9 mouse cellular contexts compared by ENCODE assay signal in the genomic region with DNA sequence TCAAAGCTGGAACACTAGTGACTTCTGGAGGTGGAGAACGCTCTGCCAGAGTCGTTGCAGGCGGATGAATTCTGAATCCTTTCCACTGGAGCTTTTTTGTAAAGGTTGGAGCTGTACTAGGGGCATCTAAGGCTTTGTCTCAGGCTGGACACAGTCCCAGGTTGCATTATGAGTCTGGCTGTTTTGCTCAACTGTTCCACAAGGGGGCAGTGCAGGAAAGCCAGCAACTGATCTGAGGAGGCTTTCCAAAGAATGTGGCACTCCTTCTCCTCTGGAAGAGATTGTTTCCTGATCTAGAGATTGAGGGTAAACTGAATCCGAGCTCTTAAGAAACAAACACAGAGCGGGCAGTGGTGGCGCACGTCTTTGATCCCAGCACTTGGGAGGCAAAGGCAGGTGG.
DNase-seq lines count a peak whose midpoint lies in the region; ATAC-seq and TF ChIP-seq lines count a peak whose summit lies in the region.
"Had no signal": no experiment of that assay in that cellular context is flagged by ENCODE, and none has a peak within 500 bp of the region (broad histone marks: within the 10 kb centered on the region; RNA-seq: fewer than 3 reads in every experiment).

No protein-coding gene starts in this region.

- WGBS in forebrain, embryonic 13.5 days = 7% methylated on average over 7 of the region's 7 CpGs
- WGBS in lung, embryonic 16.5 days = 3% methylated on average over 7 of the region's 7 CpGs

- peak; percentile 76 for ATAC-seq in forebrain, embryonic 13.5 days
- peak; percentile 46 to 60; a peak in 1 of 4 replicates for ATAC-seq in hematopoietic stem cell, adult 5-6 weeks (replicated peaks in 1 of 2; ENCODE audit: insufficient read depth in 1 of 2, low FRiP score in 2 of 2, low TSS enrichment in 1 of 2, low read depth in 1 of 2, poor library complexity in 2 of 2, severe bottlenecking in 2 of 2)
- peak; percentile 85 for ATAC-seq in lung, embryonic 16.5 days (ENCODE audit: low read depth)

- no peaks in the 10 kb centered on the region for H3K27me3 ChIP-seq in MEL (ENCODE audit: control insufficient read depth in 1 of 2, insufficient read depth in 2 of 2, low read length in 2 of 2)
- H3K27me3 ChIP-seq in forebrain, embryonic 13.5 days = no peaks in the 10 kb centered on the region
- no peaks in the 10 kb centered on the region for H3K27me3 ChIP-seq in lung, embryonic 16.5 days (ENCODE audit: control insufficient read depth, insufficient read depth, low read depth, low read length)
- H3K27me3 ChIP-seq: heart, embryonic 13.5 days had no signal

- H3K4me1 ChIP-seq in MEL (ENCODE audit: control insufficient read depth in 1 of 2, insufficient read depth in 2 of 2, low read length in 2 of 2) = no peaks in the 10 kb centered on the region
- H3K4me1 ChIP-seq in forebrain, embryonic 13.5 days = 0 out of 2 replicates have a peak, but pooled peaks cover 7% of the 10 kb centered on the region
- no peaks in the 10 kb centered on the region for H3K4me1 ChIP-seq in lung, embryonic 16.5 days (replicated peaks; ENCODE audit: control insufficient read depth, insufficient read depth, low read length)

- H3K36me3 ChIP-seq in MEL (ENCODE audit: control insufficient read depth in 1 of 2, insufficient read depth in 2 of 2, low read length in 2 of 2) = no peaks in the 10 kb centered on the region
- no peaks in the 10 kb centered on the region for H3K36me3 ChIP-seq in forebrain, embryonic 13.5 days (ENCODE audit: poor library complexity, severe bottlenecking)
- no peaks in the 10 kb centered on the region for H3K36me3 ChIP-seq in lung, embryonic 16.5 days (ENCODE audit: control insufficient read depth, insufficient read depth, low read length)
- H3K36me3 ChIP-seq: heart, embryonic 13.5 days had no signal

- H3K4me2 ChIP-seq in forebrain, embryonic 13.5 days = no peak overlapping the region
- no peak overlapping the region for H3K4me2 ChIP-seq in lung, embryonic 16.5 days (ENCODE audit: low read depth, low read length)
- H3K4me2 ChIP-seq: heart, embryonic 13.5 days had no signal

- peak; percentile 39 for DNase-seq in MEL (ENCODE audit: low read depth, low spot score)
- peak; percentile 6 for DNase-seq in c-Kit-positive CD71-positive TER-119-negative erythroid progenitor cells, embryonic 14.5 days (ENCODE audit: low read depth)
- DNase-seq in layer of hippocampus, adult 18-20 months (ENCODE audit: low spot score in 2 of 2) = peak; percentile 71 to 91
- peak; percentile 64 for DNase-seq in ovary, postnatal 36 days (ENCODE audit: low spot score)
- DNase-seq in urinary bladder, postnatal 25 days (ENCODE audit: low spot score) = peak; percentile 69

- no peaks in the 10 kb centered on the region for H3K9me3 ChIP-seq in MEL (replicated peaks; ENCODE audit: insufficient read depth, low read length)
- no peaks in the 10 kb centered on the region for H3K9me3 ChIP-seq in forebrain, embryonic 13.5 days (replicated peaks)
- H3K9me3 ChIP-seq in lung, embryonic 16.5 days (ENCODE audit: control insufficient read depth, low read length) = no peaks in the 10 kb centered on the region
- H3K9me3 ChIP-seq: heart, embryonic 13.5 days had no signal

- TF ChIP-seq CTCF in MEL (IDR thresholded peaks at IDR 0.05 in 2 of 3, conservative IDR thresholded peaks at IDR 0.05 in 1 of 3; ENCODE audit: control insufficient read depth in 1 of 3, insufficient read depth in 1 of 3, low read depth in 2 of 3, low read length in 3 of 3, poor library complexity in 1 of 3, severe bottlenecking in 1 of 3) = peak; percentile 50 to 80 (median 77)

- H3K9ac ChIP-seq in MEL (ENCODE audit: control insufficient read depth, low read depth, low read length, poor library complexity, severe bottlenecking) = no peak overlapping the region
- H3K9ac ChIP-seq in forebrain, embryonic 13.5 days = no peak overlapping the region
- H3K9ac ChIP-seq in lung, embryonic 16.5 days (ENCODE audit: low read length) = no peak overlapping the region
- H3K9ac ChIP-seq: heart, embryonic 13.5 days had no signal

- no peak overlapping the region for H3K27ac ChIP-seq in MEL (ENCODE audit: control insufficient read depth, low read depth, low read length)
- no peak overlapping the region for H3K27ac ChIP-seq in forebrain, embryonic 13.5 days
- H3K27ac ChIP-seq in lung, embryonic 16.5 days (ENCODE audit: low read length) = no peak overlapping the region
- H3K27ac ChIP-seq: heart, embryonic 13.5 days had no signal

- H3K4me3 ChIP-seq in MEL (ENCODE audit: control insufficient read depth in 1 of 2, insufficient read depth in 1 of 2, low read depth in 2 of 2, low read length in 2 of 2) = no peak overlapping the region
- no peak overlapping the region for H3K4me3 ChIP-seq in forebrain, embryonic 13.5 days
- H3K4me3 ChIP-seq in lung, embryonic 16.5 days (ENCODE audit: low read length) = no peak overlapping the region
- H3K4me3 ChIP-seq: heart, embryonic 13.5 days had no signal

- no peak for TF ChIP-seq EP300 in MEL (IDR thresholded peaks at IDR 0.05; ENCODE audit: low read depth in 1 of 2, low read length in 2 of 2)

- peak; percentile 71 for TF ChIP-seq RAD21 in MEL (IDR thresholded peaks at IDR 0.05; ENCODE audit: low read depth, low read length)

- TF ChIP-seq POLR2A in MEL (IDR thresholded peaks at IDR 0.05; ENCODE audit: control insufficient read depth in 1 of 2, insufficient read depth in 1 of 2, low read depth in 1 of 2, low read length in 2 of 2, poor library complexity in 1 of 2) = no peak

- H3K79me2 ChIP-seq in MEL (ENCODE audit: control insufficient read depth, insufficient read depth, low read length, poor library complexity) = no peaks in the 10 kb centered on the region

TF ChIP-seq in MEL, 35 proteins besides CTCF, POLR2A, EP300 and RAD21:
- TF ChIP-seq SMC3 (IDR thresholded peaks at IDR 0.05; ENCODE audit: low read depth, low read length) (peak; percentile 86), ZC3H11A (IDR thresholded peaks at IDR 0.05; ENCODE audit: low read depth, low read length) (peak; percentile 76), RCOR1 (IDR thresholded peaks at IDR 0.05; ENCODE audit: low read depth, low read length) (no peak)

Comparison
In these comparisons a context has a peak if more than half of its experiments do, and no peak if none do; other contexts are left out.
1. DNase-seq: peak in every context shown above with its lines; median percentile 81 in layer of hippocampus, adult 18-20 months; 69 in urinary bladder, postnatal 25 days; 64 in ovary, postnatal 36 days; 39 in MEL; 6 in c-Kit-positive CD71-positive TER-119-negative erythroid progenitor cells, embryonic 14.5 days.